8 mouse cellular contexts compared by ENCODE assay signal in genomic region chr3:152763139-152763882, GRCm38 (mm10). TPM values are rescaled to one million over a fixed set of nuclear protein-coding genes. Genes with fewer than 3 reads are reported as not detected.
DNase-seq lines count a peak whose midpoint lies in the region; ATAC-seq lines count a peak whose summit lies in the region.

No protein-coding gene starts in this region.

- H3K27ac ChIP-seq in hindbrain, embryonic 12.5 days = no peak overlapping the region
- H3K27ac ChIP-seq in limb, embryonic 15.5 days = no peak overlapping the region
- no peak overlapping the region for H3K27ac ChIP-seq in midbrain, embryonic 13.5 days

- no peaks in the 10 kb centered on the region for H3K9me3 ChIP-seq in hindbrain, embryonic 12.5 days (replicated peaks)
- no peaks in the 10 kb centered on the region for H3K9me3 ChIP-seq in limb, embryonic 15.5 days
- H3K9me3 ChIP-seq in midbrain, embryonic 13.5 days = no peaks in the 10 kb centered on the region

- H3K36me3 ChIP-seq in hindbrain, embryonic 12.5 days = 0 out of 2 replicates have a peak, but pooled peaks cover 4% of the 10 kb centered on the region
- H3K36me3 ChIP-seq in limb, embryonic 15.5 days = peaks cover 8% of the 10 kb centered on the region; the same call in 1 of the 2 replicates
- H3K36me3 ChIP-seq in midbrain, embryonic 13.5 days = peaks cover 6% of the 10 kb centered on the region; the same call in 1 of the 2 replicates

- no peaks in the 10 kb centered on the region for H3K27me3 ChIP-seq in hindbrain, embryonic 12.5 days
- H3K27me3 ChIP-seq in limb, embryonic 15.5 days = no peaks in the 10 kb centered on the region
- H3K27me3 ChIP-seq in midbrain, embryonic 13.5 days = no peaks in the 10 kb centered on the region

- peak; percentile 6 for DNase-seq in A20 (ENCODE audit: low read depth, low spot score)
- peak; percentile 12 for DNase-seq in T-cell, adult 2 months (ENCODE audit: low spot score)
- DNase-seq in spleen, postnatal 4 days (ENCODE audit: low spot score in 2 of 2) = peak; percentile 62 to 78
- DNase-seq in layer of hippocampus, adult 9-10 months (ENCODE audit: low spot score) = no peak

- peak; percentile 80 for ATAC-seq in erythroid progenitor cell, adult 5-6 weeks (replicated peaks; ENCODE audit: low FRiP score, poor library complexity, severe bottlenecking)
- ATAC-seq in hindbrain, embryonic 12.5 days (ENCODE audit: low FRiP score) = 0 out of 2 replicates have a peak, but pooled peaks have one; percentile 23
- no peak for ATAC-seq in limb, embryonic 15.5 days (ENCODE audit: insufficient number of reproducible peaks, low FRiP score, low TSS enrichment, low read depth)
- ATAC-seq in midbrain, embryonic 13.5 days = peak; percentile 32; the same call in 1 of the 2 replicates

- H3K4me1 ChIP-seq in hindbrain, embryonic 12.5 days = peaks cover 16% of the 10 kb centered on the region
- peaks cover 14% of the 10 kb centered on the region for H3K4me1 ChIP-seq in limb, embryonic 15.5 days
- H3K4me1 ChIP-seq in midbrain, embryonic 13.5 days (replicated peaks) = peaks cover 20% of the 10 kb centered on the region

- no peak overlapping the region for H3K9ac ChIP-seq in hindbrain, embryonic 12.5 days
- H3K9ac ChIP-seq in limb, embryonic 15.5 days = no peak overlapping the region
- no peak overlapping the region for H3K9ac ChIP-seq in midbrain, embryonic 13.5 days (replicated peaks)

- WGBS in hindbrain, embryonic 12.5 days = 40% methylated on average over 26 of the region's 26 CpGs
- WGBS in limb, embryonic 15.5 days = 38% methylated on average over 26 of the region's 26 CpGs
- 49% methylated on average over 26 of the region's 26 CpGs for WGBS in midbrain, embryonic 13.5 days

- H3K4me3 ChIP-seq in hindbrain, embryonic 12.5 days = no peak overlapping the region
- peak overlapping the region; percentile 24 for H3K4me3 ChIP-seq in limb, embryonic 15.5 days
- no peak overlapping the region for H3K4me3 ChIP-seq in midbrain, embryonic 13.5 days (replicated peaks)

- H3K4me2 ChIP-seq in hindbrain, embryonic 12.5 days (replicated peaks) = peak overlapping the region; percentile 36
- peak overlapping the region; percentile 42 for H3K4me2 ChIP-seq in limb, embryonic 15.5 days
- peak overlapping the region; percentile 37 for H3K4me2 ChIP-seq in midbrain, embryonic 13.5 days (replicated peaks)

RNA-seq across cellular contexts. Expression of gene Pigk, which starts 49.4 kb away (rescaled TPM):
- total RNA-seq in erythroid progenitor cell, adult 5-6 weeks (2015; ENCODE audit: low replicate concordance) = 9.4 and 21.4 TPM in 2 replicates
- total RNA-seq in erythroid progenitor cell, adult 5-6 weeks (2017; ENCODE audit: low replicate concordance) = 17.6 and 27.5 TPM in 2 replicates
- 46.1 and 50.6 TPM in 2 replicates for polyA plus RNA-seq in hindbrain, embryonic 12.5 days (2016; fragmentation: Nextera tagmentation; extraction: Ambion mirVana)
- polyA plus RNA-seq in limb, embryonic 15.5 days (2015; fragmentation: Nextera tagmentation; extraction: Ambion mirVana) = 49.1 and 54.0 TPM in 2 replicates
- 35.9 and 45.9 TPM in 2 replicates for polyA plus RNA-seq in midbrain, embryonic 13.5 days (2015; fragmentation: Nextera tagmentation; extraction: Ambion mirVana)
